Mouse (Mus musculus) forebrain, postnatal 0 days (tissue): ENCODE measurements around the gene Daam1. TPM values are rescaled to one million over a fixed set of nuclear protein-coding genes. Genes with fewer than 3 reads are reported as not detected.
"Not testable (repeated sequence)": the region's sequence is repeated elsewhere in the genome, so short reads cannot be mapped to it uniquely, and the experiment has no call there.

ENCODE experiments used
- ATAC-seq: fragments of 200-750 bp; cut with Nextera tagmentation; 2 replicates; pipeline ENCODE4 v1.8.0; 2017; ENCODE audit warnings: mild to moderate bottlenecking, moderate library complexity
- DNase-seq: peaks from one replicate; pipeline ENCODE4 v3.0.0-alpha.2; 2015
- H3K27ac ChIP-seq: fragments of 300-500 bp; sonication (generic); 2 replicates; pipeline ENCODE4 v1.5.1; 2014; ENCODE audit warnings: low read depth, mild to moderate bottlenecking, antibody characterized with exemption, low read length, moderate library complexity, mixed read lengths
- H3K27me3 ChIP-seq: fragments of 300-500 bp; sonication (generic); 2 replicates; pipeline ENCODE4 v1.6.1; 2014; ENCODE audit warnings: mild to moderate bottlenecking, low read length, mixed read lengths; ENCODE audit not compliant: insufficient read depth
- H3K36me3 ChIP-seq: fragments of 300-500 bp; sonication (generic); 2 replicates; pipeline ENCODE4 v1.6.1; 2014; ENCODE audit warnings: mild to moderate bottlenecking, moderate library complexity; ENCODE audit not compliant: insufficient read depth
- H3K4me1 ChIP-seq: fragments of 300-500 bp; sonication (generic); 2 replicates; pipeline ENCODE4 v1.6.1; 2014; ENCODE audit warnings: antibody characterized with exemption; ENCODE audit not compliant: insufficient read depth
- H3K4me2 ChIP-seq: fragments of 300-500 bp; sonication (generic); 2 replicates; pipeline ENCODE4 v1.6.1; 2014; ENCODE audit warnings: low read depth, mild to moderate bottlenecking, moderate library complexity
- H3K4me3 ChIP-seq: fragments of 300-500 bp; sonication (generic); 2 replicates; pipeline ENCODE4 v1.5.1; 2014; ENCODE audit warnings: low read depth, low read length, mixed read lengths
- H3K9ac ChIP-seq: fragments of 300-500 bp; sonication (generic); 2 replicates; pipeline ENCODE4 v1.6.1; 2014; ENCODE audit warnings: mild to moderate bottlenecking
- H3K9me3 ChIP-seq: fragments of 300-500 bp; sonication (generic); 2 replicates; pipeline ENCODE4 v1.6.1; 2016; ENCODE audit warnings: low read length
- CTCF ChIP-seq: sonication (generic); IDR thresholded peaks from 2 replicates; pipeline ENCODE4 v1.5.1; 2016; ENCODE audit warnings: antibody characterized with exemption, control low read depth, low read depth
- WGBS: fragments of 180-500 bp; shearing (Covaris S2); extraction: QIAGEN DNeasy Blood & Tissue Kit; methylation state at CpG from one replicate; pipeline ENCODE4 v1.1.7; 2014; 5-methylcytosine and 5-hydroxymethylcytosine counted together
- polyA plus RNA-seq: library from polyadenylated mRNA; unstranded; fragments of >200 nt; fragmentation: Nextera tagmentation; extraction: Ambion mirVana; gene quantifications from 2 replicates; pipeline ENCODE4 v1.2.1, GENCODE M21; 2015
- total RNA-seq: library from RNA; depleted of rRNA; stranded (reverse); fragments of >200 nt; gene quantifications from 2 replicates; pipeline ENCODE4 v1.2.3, GENCODE M21; 2014

The Daam1 gene
- total and polyA plus RNA-seq, 2 experiments from 2014 or later = 25.2 to 93.6 TPM

DNA sequence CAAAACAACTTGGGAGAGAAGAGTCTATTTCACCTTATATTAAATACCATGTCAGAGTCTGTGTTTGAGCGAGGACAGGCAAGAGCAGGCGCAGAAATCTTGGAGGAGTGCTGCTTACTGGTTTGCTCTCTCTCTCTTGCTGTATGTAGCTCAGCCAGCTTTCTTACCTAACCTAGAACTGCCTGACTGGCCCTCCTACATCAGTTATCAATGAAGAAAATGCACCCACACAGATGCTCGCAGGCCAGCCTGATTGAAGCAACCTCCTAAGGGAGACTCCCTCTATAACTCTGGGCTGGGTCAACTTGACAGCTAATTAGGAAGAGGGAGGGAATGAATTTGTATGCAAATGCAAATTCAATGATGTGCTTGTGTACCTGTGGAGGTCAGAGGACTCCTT lies 8.8 kb downstream of the Daam1 start:
- Histone ChIP-seq H3K9me3 (no peaks in the 10 kb centered on the region), H3K9ac (no peak overlapping the region), H3K27ac (no peak overlapping the region), H3K4me2 (no peak overlapping the region), H3K4me1 (peaks cover 50% of the 10 kb centered on the region), H3K27me3 (no peaks in the 10 kb centered on the region), H3K4me3 (no peak overlapping the region), H3K36me3 (no peaks in the 10 kb centered on the region)
- 75% methylated on average over 3 of the region's 3 CpGs for WGBS
- no peak for DNase-seq
- no peak for TF ChIP-seq CTCF
- ATAC-seq = no peak

DNA sequence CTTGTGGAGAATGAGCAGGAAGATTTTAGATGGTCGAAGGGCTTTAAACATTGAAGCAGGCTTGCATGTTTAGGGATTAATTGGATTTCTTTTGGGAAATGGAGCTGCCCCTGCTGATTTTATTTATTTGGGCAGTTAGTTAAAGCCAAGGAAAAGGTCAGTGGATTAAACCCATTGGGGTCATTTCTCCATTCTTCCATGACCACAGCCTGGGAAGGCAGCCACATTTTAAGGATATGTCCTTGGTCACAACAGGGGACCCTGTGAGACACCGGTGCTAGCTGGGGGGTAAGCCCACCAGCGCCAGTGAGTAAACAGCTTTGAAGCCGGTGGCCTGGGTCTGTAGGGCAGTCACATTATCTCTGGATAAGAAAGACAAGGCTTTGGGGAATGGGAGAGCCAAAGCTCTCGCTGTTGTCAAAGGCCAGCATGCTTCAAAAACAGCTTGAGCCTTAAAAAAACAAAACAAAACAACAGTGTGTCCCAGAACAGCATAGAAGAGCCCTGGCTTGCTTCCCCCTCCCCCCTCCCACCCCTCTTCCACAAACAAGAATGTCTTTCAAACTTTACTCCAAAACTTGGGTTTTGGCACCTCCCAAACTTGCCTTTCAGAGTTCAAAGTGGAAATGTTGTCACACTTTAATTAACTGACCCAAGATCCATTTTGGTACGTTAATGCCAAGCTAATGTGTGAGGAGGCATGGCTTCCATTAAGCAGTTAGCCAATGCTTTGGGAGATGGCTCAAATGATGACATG lies 9.7 kb downstream of the Daam1 start:
- no peak overlapping the region for H3K4me3 ChIP-seq
- H3K4me1 ChIP-seq = peaks cover 42% of the 10 kb centered on the region
- ATAC-seq (no peak; the same call in 1 of the 2 replicates), DNase-seq (no peak)
- no peaks in the 10 kb centered on the region for H3K27me3 ChIP-seq
- no peak overlapping the region for H3K9ac ChIP-seq
- WGBS = 11% methylated on average over 6 of the region's 6 CpGs
- no peaks in the 10 kb centered on the region for H3K36me3 ChIP-seq
- H3K9me3 ChIP-seq = no peaks in the 10 kb centered on the region
- no peak for TF ChIP-seq CTCF
- H3K4me2 ChIP-seq = no peak overlapping the region
- H3K27ac ChIP-seq = no peak overlapping the region

- peaks cover 28% of the 10 kb centered on the region for H3K4me1 ChIP-seq
- no peak overlapping the region for H3K4me3 ChIP-seq
- H3K36me3 ChIP-seq = no peaks in the 10 kb centered on the region
- DNase-seq = no peak
- no peak overlapping the region for H3K9ac ChIP-seq
- H3K27me3 ChIP-seq = no peaks in the 10 kb centered on the region
- WGBS = 39% methylated on average over 3 of the region's 3 CpGs
- H3K9me3 ChIP-seq = no peaks in the 10 kb centered on the region
- H3K27ac ChIP-seq = no peak overlapping the region
- H3K4me2 ChIP-seq = no peak overlapping the region
- ATAC-seq = no peak
- TF ChIP-seq CTCF = no peak
Measured at GRCm38 (mm10) chr12:71842006-71842405, 11.1 kb downstream of the Daam1 start.

- H3K4me1 ChIP-seq = peaks cover 26% of the 10 kb centered on the region
Measured at GRCm38 (mm10) chr12:71842588-71842987, 11.7 kb downstream of the Daam1 start.

GRCm38 (mm10) chr12:71845486-71845885 lies 14.6 kb downstream of the Daam1 start:
- H3K9me3 ChIP-seq = no peaks in the 10 kb centered on the region
- ATAC-seq (peak; percentile 27), DNase-seq (no peak)
- 0 out of 2 replicates have a peak, but pooled peaks cover 2% of the 10 kb centered on the region for H3K36me3 ChIP-seq
- no peak overlapping the region for H3K4me3 ChIP-seq
- no peak overlapping the region for H3K9ac ChIP-seq
- no peak overlapping the region for H3K4me2 ChIP-seq
- 41% methylated on average over 5 of the region's 5 CpGs for WGBS
- TF ChIP-seq CTCF = no peak
- no peaks in the 10 kb centered on the region for H3K27me3 ChIP-seq
- no peak overlapping the region for H3K27ac ChIP-seq
- peaks cover 8% of the 10 kb centered on the region for H3K4me1 ChIP-seq

More at GRCm38 (mm10) chr12:71842588-71842987, 11.7 kb downstream of the Daam1 start:
- H3K9me3 ChIP-seq = no peaks in the 10 kb centered on the region
- H3K27me3 ChIP-seq = no peaks in the 10 kb centered on the region
- H3K4me2 ChIP-seq = no peak overlapping the region
- no peak overlapping the region for H3K9ac ChIP-seq
- no peak for ATAC-seq
- TF ChIP-seq CTCF = no peak
- 0 out of 2 replicates have a peak, but pooled peaks cover 2% of the 10 kb centered on the region for H3K36me3 ChIP-seq
- H3K4me3 ChIP-seq = no peak overlapping the region
- 64% methylated on average over 2 of the region's 2 CpGs for WGBS
- no peak for DNase-seq
- no peak overlapping the region for H3K27ac ChIP-seq

DNA sequence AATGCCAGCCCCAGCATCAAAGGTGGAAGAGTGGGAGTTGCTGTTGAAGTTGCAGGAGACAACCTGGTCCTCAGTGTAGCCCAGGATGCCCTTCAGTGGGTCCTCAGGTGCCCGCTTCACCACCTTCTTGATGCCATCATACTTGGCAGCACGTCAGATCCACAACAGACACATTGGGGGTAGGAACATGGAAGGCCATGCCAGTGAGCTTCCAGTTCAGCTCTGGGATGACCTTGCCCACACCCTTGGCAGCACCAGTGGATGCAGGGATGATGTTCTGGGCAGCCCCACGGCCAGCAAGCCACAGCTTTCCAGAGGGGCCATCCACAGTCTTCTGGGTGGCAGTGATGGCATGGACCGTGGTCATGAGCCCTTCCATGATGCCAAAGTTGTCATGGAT lies 15.5 kb downstream of the Daam1 start:
- H3K27me3 ChIP-seq, H3K4me1 ChIP-seq, H3K9me3 ChIP-seq, H3K4me3 ChIP-seq, H3K27ac ChIP-seq, H3K4me2 ChIP-seq, H3K36me3 ChIP-seq, ATAC-seq, DNase-seq, H3K9ac ChIP-seq: not testable (repeated sequence)
- 98% methylated on average over 4 of the region's 4 CpGs for WGBS

DNA sequence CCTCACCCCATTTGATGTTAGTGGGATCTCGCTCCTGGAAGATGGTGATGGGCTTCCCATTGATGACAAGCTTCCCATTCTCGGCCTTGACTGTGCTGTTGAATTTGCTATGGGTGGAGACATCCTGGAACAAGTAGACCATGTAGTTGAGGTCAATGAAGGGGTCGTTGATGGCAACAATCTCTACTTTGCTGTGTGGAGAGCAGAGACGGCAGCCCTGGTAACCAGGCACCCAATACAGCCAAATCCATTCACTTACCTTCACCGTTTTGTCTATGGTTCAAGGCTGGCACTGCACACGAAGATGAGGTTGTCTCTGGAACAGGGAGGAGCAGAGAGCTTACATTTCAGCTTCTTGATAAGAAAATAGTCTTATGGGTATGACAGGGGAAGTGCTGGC lies 16.1 kb downstream of the Daam1 start:
- H3K4me3 ChIP-seq, H3K4me2 ChIP-seq, ATAC-seq, H3K4me1 ChIP-seq, H3K27ac ChIP-seq, DNase-seq, H3K9me3 ChIP-seq, H3K9ac ChIP-seq, H3K36me3 ChIP-seq, H3K27me3 ChIP-seq: not testable (repeated sequence)
- WGBS = 95% methylated on average over 6 of the region's 6 CpGs
